Mouse (Mus musculus): ENCODE data around the gene Rps6ka5.

- TF ChIP-seq POLR2A (IDR thresholded peaks at IDR 0.05; ENCODE audit: extremely low read depth, insufficient read depth, low read length) (no peak), CTCF (IDR thresholded peaks at IDR 0.05; ENCODE audit: low read depth, low read length) (no peak)
Observed at GRCm38 (mm10) chr12:100626991-100627677, 99.6 kb downstream of the Rps6ka5 start.

Data from liver, adult 2 months (tissue).